8 mouse cellular contexts compared by ENCODE assay signal in genomic region chr11:117599049-117599787, GRCm38 (mm10). TPM values are rescaled to one million over a fixed set of nuclear protein-coding genes. Genes with fewer than 3 reads are reported as not detected.
DNase-seq lines count a peak whose midpoint lies in the region; ATAC-seq and TF ChIP-seq lines count a peak whose summit lies in the region.

No protein-coding gene starts in this region.

- H3K27me3 ChIP-seq in forebrain, embryonic 10.5 days (ENCODE audit: poor library complexity, severe bottlenecking) = peaks cover 92% of the 10 kb centered on the region
- no peaks in the 10 kb centered on the region for H3K27me3 ChIP-seq in stomach, postnatal 0 days (ENCODE audit: control insufficient read depth, insufficient read depth, low read length)

- H3K79me2 ChIP-seq in macrophage (ENCODE audit: inconsistent target) = no peaks in the 10 kb centered on the region

- no peak for TF ChIP-seq EP300 in stomach, postnatal 0 days (optimal IDR thresholded peaks at IDR 0.05)

- H3K4me2 ChIP-seq in stomach, postnatal 0 days (replicated peaks; ENCODE audit: low read depth) = peak overlapping the region; percentile 75

- H3K27ac ChIP-seq in forebrain, embryonic 10.5 days = peak overlapping the region; percentile 51; the same call in 1 of the 2 replicates
- H3K27ac ChIP-seq in macrophage = no peak overlapping the region
- H3K27ac ChIP-seq in stomach, postnatal 0 days (replicated peaks) = peak overlapping the region; percentile 40; the same call in 1 of the 2 replicates

- peak overlapping the region; percentile 64 for H3K9ac ChIP-seq in stomach, postnatal 0 days (ENCODE audit: low read length)

- ATAC-seq in stomach, postnatal 0 days (ENCODE audit: low FRiP score, low TSS enrichment) = 0 out of 2 replicates have a peak, but pooled peaks have one; percentile 14

- WGBS in forebrain, embryonic 10.5 days = 17% methylated on average over 16 of the region's 16 CpGs
- under 1% methylated on average over 15 of the region's 16 CpGs for WGBS in macrophage (ENCODE audit: missing documents)
- 9% methylated on average over 16 of the region's 16 CpGs for WGBS in stomach, postnatal 0 days

- H3K36me3 ChIP-seq in forebrain, embryonic 10.5 days (replicated peaks) = no peaks in the 10 kb centered on the region
- no peaks in the 10 kb centered on the region for H3K36me3 ChIP-seq in macrophage (ENCODE audit: inconsistent target)
- H3K36me3 ChIP-seq in stomach, postnatal 0 days (ENCODE audit: control insufficient read depth, insufficient read depth, low read length) = no peaks in the 10 kb centered on the region

- no peaks in the 10 kb centered on the region for H3K9me3 ChIP-seq in forebrain, embryonic 10.5 days
- no peaks in the 10 kb centered on the region for H3K9me3 ChIP-seq in stomach, postnatal 0 days (ENCODE audit: control insufficient read depth, low read length)

- no peak for TF ChIP-seq CTCF in stomach, postnatal 0 days (IDR thresholded peaks at IDR 0.05; ENCODE audit: low read depth)

- DNase-seq in adrenal gland, postnatal 10 days = peak; percentile 33
- no peak for DNase-seq in adrenal gland, adult 8-10 months
- DNase-seq in CD4-positive helper T cell, adult 2 months (ENCODE audit: low read depth, low spot score) = peak; percentile 73
- DNase-seq in forebrain, embryonic 10.5 days (ENCODE audit: extremely low spot score, low spot score) = no peak
- peak; percentile 79 for DNase-seq in induced T-regulatory cell, adult 2 months (ENCODE audit: low read depth)
- DNase-seq in stomach, postnatal 0 days (ENCODE audit: low spot score) = peak; percentile 25
- no peak for DNase-seq in layer of hippocampus, postnatal 10 days (ENCODE audit: low spot score in 2 of 2)

- peak overlapping the region; percentile 23 for H3K4me3 ChIP-seq in forebrain, embryonic 10.5 days
- H3K4me3 ChIP-seq in macrophage (ENCODE audit: inconsistent target) = peak overlapping the region; percentile 67
- H3K4me3 ChIP-seq in stomach, postnatal 0 days (ENCODE audit: low read depth, low read length) = peak overlapping the region; percentile 49

- H3K4me1 ChIP-seq in forebrain, embryonic 10.5 days = peaks cover 59% of the 10 kb centered on the region
- peaks cover 3% of the 10 kb centered on the region; the same call in 1 of the 2 replicates for H3K4me1 ChIP-seq in stomach, postnatal 0 days (replicated peaks; ENCODE audit: control insufficient read depth, insufficient read depth)

RNA-seq across cellular contexts. Expression of gene Tnrc6c, which starts 54.9 kb away (rescaled TPM):
- total RNA-seq in adrenal gland, postnatal 10 days (2021) = 10 to 100 TPM; 20.3 to 23.7 TPM
- total RNA-seq in adrenal gland, adult 8-10 months (2022) = 10 to 100 TPM; 22.3 to 41.0 (median 31.9) TPM
- polyA plus RNA-seq in forebrain, embryonic 10.5 days (2016; fragmentation: Nextera tagmentation; extraction: Ambion mirVana) = 11.3 and 12.0 TPM in 2 replicates
- total RNA-seq in macrophage (2018; cell fraction: chromatin; rRNA removed) = 10 to 100 TPM; 14.0 to 82.8 (median 62.1) TPM
- total RNA-seq in macrophage (2018; cell fraction: cytosol; rRNA removed) = 10 to 100 TPM in 25 of 26 experiments, 1 to 10 TPM in 1; 8.7 to 22.0 (median 16.4) TPM
- total RNA-seq in macrophage (2018; cell fraction: nucleus; rRNA removed) = 10 to 100 TPM; 13.9 to 61.0 (median 44.8) TPM
- 9.0 to 13.1 TPM (median 11.4 TPM) in 3 replicates for polyA plus RNA-seq in macrophage (2018)
- polyA plus RNA-seq in stomach, postnatal 0 days (2015; fragmentation: Nextera tagmentation; extraction: Ambion mirVana) = 6.0 and 6.1 TPM in 2 replicates
- total RNA-seq in layer of hippocampus, postnatal 10 days (2021) = 10 to 100 TPM; 70.1 to 70.4 TPM

Comparison
In these comparisons a context has a peak if more than half of its experiments do, and no peak if none do; other contexts are left out.
1. DNase-seq: peak in adrenal gland, postnatal 10 days (single experiment), CD4-positive helper T cell, adult 2 months (single experiment), induced T-regulatory cell, adult 2 months (single experiment) and stomach, postnatal 0 days (single experiment); none in adrenal gland, adult 8-10 months (single experiment), forebrain, embryonic 10.5 days (single experiment) and layer of hippocampus, postnatal 10 days (0 of 2).
2. Peak in every context shown above with its lines, with median percentiles within 50 percentile points of each other: H3K4me3 ChIP-seq.